Mouse (Mus musculus): ENCODE measurements around the gene Tmc1. TPM values are rescaled to one million over a fixed set of nuclear protein-coding genes. Genes with fewer than 3 reads are reported as not detected.

The Tmc1 gene
- polyA plus RNA-seq, 1 experiment from 2014 or later, result 0.25 TPM

GRCm38 (mm10) chr19:20796001-20796400 lies 158.0 kb downstream of the Tmc1 start:
- 71% methylated on average over 4 of the region's 4 CpGs for WGBS
- no peak for ATAC-seq (replicated peaks)
- no peaks in the 10 kb centered on the region for H3K27me3 ChIP-seq

DNA sequence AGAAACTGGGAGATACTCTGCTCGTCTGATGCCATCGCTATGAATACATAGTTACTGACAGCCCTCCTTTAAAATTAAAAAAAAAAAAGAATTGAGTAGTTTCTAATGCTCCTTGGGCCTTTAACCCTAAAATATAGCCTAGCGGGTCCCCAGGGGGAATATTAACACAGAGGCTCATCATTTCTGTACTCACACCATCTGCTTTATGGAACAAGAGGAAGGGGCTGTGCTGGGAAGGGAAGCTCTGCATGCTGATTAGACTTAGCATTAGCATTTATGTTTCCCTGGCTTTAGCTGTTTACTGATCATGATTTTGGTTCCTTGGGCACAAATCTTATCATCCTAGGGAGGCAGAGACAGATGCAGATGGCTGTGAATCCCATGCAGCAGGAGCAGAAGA lies 159.0 kb downstream of the Tmc1 start:
- ATAC-seq (replicated peaks), result no peak

More at GRCm38 (mm10) chr19:20796001-20796400, 158.0 kb downstream of the Tmc1 start:
- H3K4me1 ChIP-seq, result no peaks in the 10 kb centered on the region
- no peak overlapping the region for H3K4me2 ChIP-seq (replicated peaks)
- H3K9me3 ChIP-seq, result no peaks in the 10 kb centered on the region
- no peak overlapping the region for H3K4me3 ChIP-seq
- H3K9ac ChIP-seq (replicated peaks), result no peak overlapping the region
- no peak overlapping the region for H3K27ac ChIP-seq (replicated peaks)
- H3K36me3 ChIP-seq, result no peaks in the 10 kb centered on the region

DNA sequence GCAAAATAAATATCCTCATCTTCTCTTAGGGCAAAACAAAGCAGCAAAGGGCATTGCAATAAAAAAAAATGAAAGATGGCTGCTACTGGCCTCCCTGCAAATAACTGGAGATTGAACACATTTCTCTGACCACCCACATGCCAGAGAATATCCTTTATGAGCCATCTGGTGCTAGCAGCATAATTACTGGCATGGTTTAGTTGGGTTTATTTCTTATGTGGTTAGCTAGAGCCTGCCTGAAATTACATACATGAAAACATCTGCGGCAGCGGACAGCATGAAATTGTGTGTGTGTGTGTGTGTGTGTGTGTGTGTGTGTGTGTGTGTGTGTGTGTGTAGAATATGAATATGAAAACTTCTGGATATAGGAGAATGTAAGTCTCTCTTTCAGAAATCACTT lies 161.2 kb downstream of the Tmc1 start:
- Histone ChIP-seq H3K27me3 (no peaks in the 10 kb centered on the region), H3K4me1 (no peaks in the 10 kb centered on the region), H3K36me3 (no peaks in the 10 kb centered on the region), H3K9me3 (no peaks in the 10 kb centered on the region), H3K4me2 (replicated peaks) (no peak overlapping the region), H3K27ac (replicated peaks) (no peak overlapping the region), H3K9ac (replicated peaks) (no peak overlapping the region), H3K4me3 (no peak overlapping the region)
- ATAC-seq (replicated peaks), result no peak
- 80% methylated on average over 2 of the region's 2 CpGs for WGBS

More for the DNA sequence above, 159.0 kb downstream of the Tmc1 start:
- Histone ChIP-seq H3K4me3 (no peak overlapping the region), H3K9ac (replicated peaks) (no peak overlapping the region), H3K4me1 (no peaks in the 10 kb centered on the region), H3K9me3 (no peaks in the 10 kb centered on the region), H3K27me3 (no peaks in the 10 kb centered on the region), H3K4me2 (replicated peaks) (no peak overlapping the region), H3K36me3 (no peaks in the 10 kb centered on the region), H3K27ac (replicated peaks) (no peak overlapping the region)
- 73% methylated on average over 3 of the region's 3 CpGs for WGBS

DNA sequence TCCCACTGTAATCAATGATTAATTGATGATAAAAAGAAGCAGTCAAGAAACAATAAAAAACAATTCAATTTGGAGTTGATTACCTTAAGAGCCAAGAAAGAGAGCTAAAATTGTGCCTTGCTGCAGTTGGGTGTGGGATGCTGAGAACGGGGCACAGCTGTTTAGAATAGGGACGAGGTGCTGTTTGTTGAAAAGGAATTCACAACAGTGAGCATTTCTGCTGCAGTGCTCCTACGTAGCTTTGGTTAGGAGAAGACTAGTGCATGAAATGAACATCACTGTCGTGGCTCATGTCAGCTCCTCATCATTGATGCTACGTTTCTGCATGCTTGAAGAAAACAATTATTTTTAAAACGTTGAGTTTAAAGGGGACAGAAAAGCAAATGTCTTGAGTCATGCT lies 166.7 kb downstream of the Tmc1 start:
- Histone ChIP-seq H3K9ac (replicated peaks) (no peak overlapping the region), H3K4me1 (no peaks in the 10 kb centered on the region), H3K9me3 (no peaks in the 10 kb centered on the region), H3K4me2 (replicated peaks) (no peak overlapping the region), H3K27ac (replicated peaks) (no peak overlapping the region), H3K36me3 (no peaks in the 10 kb centered on the region), H3K4me3 (no peak overlapping the region), H3K27me3 (no peaks in the 10 kb centered on the region)
- no peak for ATAC-seq (replicated peaks)
- WGBS, result 82% methylated on average over 6 of the region's 6 CpGs

DNA sequence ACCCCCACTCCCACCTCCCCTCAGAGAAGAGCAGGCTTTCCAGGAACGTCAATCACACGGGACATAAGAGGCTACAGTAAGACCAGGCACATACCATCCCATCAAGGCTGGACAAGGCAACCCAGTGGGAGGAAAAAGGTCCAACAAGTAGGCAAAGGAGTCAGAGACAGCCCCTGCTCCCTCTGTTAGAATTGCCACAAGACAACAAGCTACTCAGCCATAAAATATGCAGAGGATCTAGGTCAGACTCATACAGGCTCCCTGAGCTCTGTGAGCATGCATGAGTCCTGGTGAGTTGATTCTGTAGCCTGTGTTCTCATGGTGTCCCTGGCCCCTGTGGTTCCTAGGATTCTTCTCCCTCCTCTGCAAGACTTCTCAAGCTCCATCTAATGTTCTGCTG lies 178.3 kb downstream of the Tmc1 start:
- no peaks in the 10 kb centered on the region for H3K4me1 ChIP-seq
- H3K27me3 ChIP-seq, result no peaks in the 10 kb centered on the region
- H3K4me3 ChIP-seq, result no peak overlapping the region
- H3K9ac ChIP-seq (replicated peaks), result no peak overlapping the region
- 86% methylated on average over 2 of the region's 2 CpGs for WGBS
- no peak overlapping the region for H3K4me2 ChIP-seq (replicated peaks)
- no peaks in the 10 kb centered on the region for H3K36me3 ChIP-seq
- H3K9me3 ChIP-seq, result no peaks in the 10 kb centered on the region
- no peak for ATAC-seq (replicated peaks)
- H3K27ac ChIP-seq (replicated peaks), result no peak overlapping the region

DNA sequence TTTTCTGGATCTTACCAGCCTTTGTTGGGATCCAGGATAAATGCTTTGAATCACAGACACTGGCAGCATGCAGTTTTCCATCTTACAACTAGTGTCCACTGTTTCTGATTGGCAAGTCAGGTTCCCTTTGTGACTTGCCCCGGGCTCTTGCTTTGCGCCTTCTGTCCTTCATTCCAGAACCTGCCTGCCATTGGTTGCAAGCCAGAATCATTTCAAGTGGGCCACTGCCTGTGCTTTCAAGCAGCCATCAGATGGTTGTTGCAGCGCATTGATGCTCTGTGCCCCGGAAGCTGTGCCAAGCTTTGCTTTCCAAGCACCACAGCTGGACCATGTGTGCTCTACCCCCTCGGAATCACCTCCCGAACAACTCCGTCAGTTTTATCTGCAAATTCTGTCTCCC lies 180.1 kb downstream of the Tmc1 start:
- Histone ChIP-seq H3K4me3 (no peak overlapping the region), H3K9me3 (no peaks in the 10 kb centered on the region), H3K27ac (replicated peaks) (no peak overlapping the region), H3K4me1 (no peaks in the 10 kb centered on the region), H3K4me2 (replicated peaks) (no peak overlapping the region), H3K27me3 (no peaks in the 10 kb centered on the region), H3K9ac (replicated peaks) (no peak overlapping the region), H3K36me3 (no peaks in the 10 kb centered on the region)
- WGBS, result 82% methylated on average over 7 of the region's 7 CpGs
- no peak for ATAC-seq (replicated peaks)

- no peak overlapping the region for H3K4me2 ChIP-seq (replicated peaks)
- H3K27me3 ChIP-seq, result no peaks in the 10 kb centered on the region
- H3K9me3 ChIP-seq, result no peaks in the 10 kb centered on the region
- ATAC-seq (replicated peaks), result peak; percentile 90
- 16% methylated on average over 1 of the region's 1 CpGs for WGBS
- H3K4me3 ChIP-seq, result no peak overlapping the region
- no peaks in the 10 kb centered on the region for H3K36me3 ChIP-seq
- H3K4me1 ChIP-seq, result no peaks in the 10 kb centered on the region
- H3K9ac ChIP-seq (replicated peaks), result no peak overlapping the region
- no peak overlapping the region for H3K27ac ChIP-seq (replicated peaks)
These were observed 189.8 kb downstream of the Tmc1 start for GRCm38 (mm10) chr19:20764214-20764613.

DNA sequence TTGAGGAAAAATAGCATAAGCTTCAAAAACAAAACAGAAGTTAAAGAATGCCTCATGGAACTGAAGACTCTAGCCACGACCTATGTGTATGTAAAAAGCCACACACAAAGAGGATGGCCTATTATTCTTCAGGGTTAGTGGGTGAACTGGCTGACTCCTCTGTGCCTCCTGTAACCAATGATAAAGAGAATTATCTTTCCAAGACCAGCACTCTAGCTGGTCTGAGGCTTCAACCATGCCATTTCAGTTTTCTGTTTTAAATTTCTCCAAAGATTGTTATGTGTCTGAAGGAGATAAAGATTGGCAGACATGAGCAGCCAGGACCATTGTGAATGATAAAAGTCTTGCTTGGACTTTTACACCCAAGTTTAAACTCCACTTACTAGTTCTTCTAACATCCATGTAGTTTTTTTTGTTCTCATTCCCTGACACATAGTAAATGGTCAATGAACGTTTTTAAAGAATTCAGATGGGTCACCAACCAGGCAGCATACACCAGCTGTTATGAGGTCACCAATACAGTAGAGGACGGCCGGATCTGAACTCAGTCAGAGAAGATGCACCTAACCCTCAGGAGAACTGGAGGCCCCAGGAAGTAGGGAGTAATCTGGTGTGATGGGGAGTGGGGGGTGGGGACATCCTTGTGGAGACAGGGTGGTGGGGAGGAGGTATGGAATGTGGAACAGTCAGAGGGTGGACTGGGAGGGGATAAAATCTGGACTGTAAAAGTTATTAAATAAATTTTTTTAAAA lies 192.2 kb downstream of the Tmc1 start:
- Histone ChIP-seq H3K27ac (replicated peaks) (no peak overlapping the region), H3K9me3 (no peaks in the 10 kb centered on the region), H3K4me3 (no peak overlapping the region), H3K4me1 (no peaks in the 10 kb centered on the region), H3K36me3 (no peaks in the 10 kb centered on the region), H3K9ac (replicated peaks) (no peak overlapping the region), H3K27me3 (no peaks in the 10 kb centered on the region), H3K4me2 (replicated peaks) (no peak overlapping the region)
- ATAC-seq (replicated peaks), result no peak
- 78% methylated on average over 4 of the region's 4 CpGs for WGBS

DNA sequence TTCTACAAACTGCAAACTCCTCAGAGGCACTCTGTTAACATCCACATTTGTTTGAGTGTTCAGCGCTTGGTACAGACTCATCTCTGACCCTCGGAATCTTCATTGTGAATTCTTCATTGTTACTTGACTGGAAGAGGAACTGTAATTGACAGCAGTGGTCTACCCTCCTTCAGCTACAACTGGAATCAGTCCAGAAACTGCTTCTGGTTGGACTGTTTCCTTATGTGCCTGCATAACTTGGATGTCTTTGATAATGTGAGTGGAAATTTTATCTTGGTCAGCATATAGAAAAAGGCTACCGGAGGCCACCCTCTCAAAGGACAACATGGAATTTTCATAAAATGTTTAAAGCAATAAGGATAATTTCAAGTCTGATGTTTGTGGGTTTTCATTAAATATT lies 192.9 kb downstream of the Tmc1 start:
- Histone ChIP-seq H3K9ac (replicated peaks) (no peak overlapping the region), H3K36me3 (no peaks in the 10 kb centered on the region), H3K4me3 (no peak overlapping the region), H3K4me2 (replicated peaks) (no peak overlapping the region), H3K4me1 (no peaks in the 10 kb centered on the region), H3K27me3 (no peaks in the 10 kb centered on the region), H3K9me3 (no peaks in the 10 kb centered on the region), H3K27ac (replicated peaks) (no peak overlapping the region)
- ATAC-seq (replicated peaks), result no peak
- WGBS, result 70% methylated on average over 3 of the region's 3 CpGs

GRCm38 (mm10) chr19:20744630-20745029 lies 209.4 kb downstream of the Tmc1 start:
- H3K27me3 ChIP-seq, result no peaks in the 10 kb centered on the region
- ATAC-seq (replicated peaks), result no peak
- no peak overlapping the region for H3K27ac ChIP-seq (replicated peaks)
- no peak overlapping the region for H3K4me3 ChIP-seq
- H3K4me2 ChIP-seq (replicated peaks), result no peak overlapping the region
- H3K4me1 ChIP-seq, result no peaks in the 10 kb centered on the region
- WGBS, result 90% methylated on average over 1 of the region's 1 CpGs
- no peaks in the 10 kb centered on the region for H3K36me3 ChIP-seq
- no peak overlapping the region for H3K9ac ChIP-seq (replicated peaks)
- H3K9me3 ChIP-seq, result no peaks in the 10 kb centered on the region

Other genes starting within 250 kb of the Tmc1 start
- gene Aldh1a7, start 226.6 kb downstream of the Tmc1 start, polyA plus RNA-seq (2015; fragmentation: Nextera tagmentation; extraction: Ambion mirVana), result 0.13 and 0.20 TPM in 2 replicates